Mouse (Mus musculus) lung, adult 2 months (tissue): ENCODE results near the gene Dapk1.

Experiments used
- CTCF ChIP-seq: fragments of 200-500 bp; IDR thresholded peaks from 2 replicates; pipeline ENCODE4 v1.5.1; 2011; ENCODE audit warnings: mild to moderate bottlenecking, low read length, control low read depth; ENCODE audit not compliant: insufficient read depth
- POLR2A ChIP-seq: fragments of 200-500 bp; IDR thresholded peaks from 2 replicates; pipeline ENCODE4 v1.6.1; 2011; ENCODE audit warnings: low read depth, mild to moderate bottlenecking, control low read depth, low read length, borderline replicate concordance; ENCODE audit errors: extremely low read depth

DNA sequence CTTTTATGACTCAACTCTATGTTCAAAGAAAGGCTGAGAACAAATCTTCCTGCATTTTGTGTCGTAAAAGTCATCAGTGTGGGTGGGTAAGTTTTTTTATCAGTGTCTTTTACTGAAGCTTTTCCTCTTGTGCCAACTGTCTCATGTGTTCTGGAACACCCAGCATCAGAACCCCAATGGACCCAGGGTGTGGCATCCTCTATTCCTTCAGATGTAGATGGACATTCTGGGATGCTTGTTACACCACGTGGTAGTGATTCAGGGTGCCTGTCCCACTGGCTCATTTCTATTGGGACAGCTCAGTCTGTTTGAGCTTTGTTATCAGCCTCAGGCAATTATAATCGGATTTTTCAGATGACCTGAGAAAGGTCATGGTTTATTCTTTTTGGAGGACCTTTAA, 6.9 kb upstream of the Dapk1 start:
- TF ChIP-seq POLR2A: no peak
- TF ChIP-seq CTCF: no peak
